Mouse (Mus musculus) hindbrain, embryonic 14.5 days (tissue): ENCODE data around the gene En2. TPM values are rescaled to one million over a fixed set of nuclear protein-coding genes. Genes with fewer than 3 reads are reported as not detected.

Source experiments
- ATAC-seq: fragments of 200-750 bp; cut with Nextera tagmentation; 2 replicates; pipeline ENCODE4 v1.8.0; 2017; ENCODE audit warnings: moderate number of reproducible peaks, mild to moderate bottlenecking, moderate TSS enrichment, moderate library complexity; ENCODE audit not compliant: low FRiP score
- DNase-seq: peaks from one replicate; pipeline ENCODE4 v3.0.0-alpha.2; 2015; ENCODE audit warnings: low spot score
- H3K27ac ChIP-seq: fragments of 300-500 bp; sonication (generic); 2 replicates; pipeline ENCODE4 v1.5.1; 2014; ENCODE audit warnings: mild to moderate bottlenecking, moderate library complexity
- H3K27me3 ChIP-seq: fragments of 300-500 bp; sonication (generic); 2 replicates; pipeline ENCODE4 v1.6.1; 2014; ENCODE audit warnings: mild to moderate bottlenecking, low read length, mixed read lengths; ENCODE audit not compliant: control insufficient read depth, insufficient read depth
- H3K36me3 ChIP-seq: fragments of 300-500 bp; sonication (generic); replicated peaks from 2 replicates; pipeline ENCODE4 v1.6.1; 2014; ENCODE audit not compliant: control insufficient read depth, insufficient read depth
- H3K4me1 ChIP-seq: fragments of 300-500 bp; sonication (generic); replicated peaks from 2 replicates; pipeline ENCODE4 v1.6.1; 2014; ENCODE audit warnings: antibody characterized with exemption, low read length, mixed read lengths; ENCODE audit not compliant: control insufficient read depth, insufficient read depth
- H3K4me2 ChIP-seq: fragments of 300-500 bp; sonication (generic); replicated peaks from 2 replicates; pipeline ENCODE4 v1.6.1; 2014; ENCODE audit warnings: mild to moderate bottlenecking, moderate library complexity
- H3K4me3 ChIP-seq: fragments of 300-500 bp; sonication (generic); replicated peaks from 2 replicates; pipeline ENCODE4 v1.5.1; 2014; ENCODE audit warnings: mild to moderate bottlenecking, low read length
- H3K9ac ChIP-seq: fragments of 300-500 bp; sonication (generic); 2 replicates; pipeline ENCODE4 v1.6.1; 2014
- H3K9me3 ChIP-seq: fragments of 300-500 bp; sonication (generic); 2 replicates; pipeline ENCODE4 v1.6.1; 2016; ENCODE audit warnings: low read length; ENCODE audit not compliant: control insufficient read depth
- whole genome bisulfite sequencing: fragments of 180-500 bp; shearing (Covaris S2); extraction: QIAGEN DNeasy Blood & Tissue Kit; methylation state at CpG from one replicate; pipeline ENCODE4 v1.1.7; 2014; 5-methylcytosine and 5-hydroxymethylcytosine counted together
- polyA plus RNA-seq: library from polyadenylated mRNA; unstranded; fragments of >200 nt; fragmentation: Nextera tagmentation; extraction: Ambion mirVana; gene quantifications from 2 replicates; pipeline ENCODE4 v1.2.1, GENCODE M21; 2014

En2 gene
- polyA plus RNA-seq, 1 experiment from 2014 or later, result 0.07 TPM

- no peak overlapping the region for H3K27ac ChIP-seq
- H3K36me3 ChIP-seq, result no peaks in the 10 kb centered on the region
- 0 out of 2 replicates have a peak overlapping the region, but pooled peaks have one; percentile 35 for H3K9ac ChIP-seq
- H3K9me3 ChIP-seq, result no peaks in the 10 kb centered on the region
- H3K4me2 ChIP-seq, result peak overlapping the region; percentile 34
- H3K4me1 ChIP-seq, result no peaks in the 10 kb centered on the region; the same call in 1 of the 2 replicates
- ATAC-seq, result no peak
- peaks cover 95% of the 10 kb centered on the region for H3K27me3 ChIP-seq
- WGBS, result 7% methylated on average over 1 of the region's 1 CpGs
- no peak for DNase-seq
- no peak overlapping the region for H3K4me3 ChIP-seq
Measured at GRCm38 (mm10) chr5:28173674-28174073, 8.2 kb downstream of the En2 start.

DNA sequence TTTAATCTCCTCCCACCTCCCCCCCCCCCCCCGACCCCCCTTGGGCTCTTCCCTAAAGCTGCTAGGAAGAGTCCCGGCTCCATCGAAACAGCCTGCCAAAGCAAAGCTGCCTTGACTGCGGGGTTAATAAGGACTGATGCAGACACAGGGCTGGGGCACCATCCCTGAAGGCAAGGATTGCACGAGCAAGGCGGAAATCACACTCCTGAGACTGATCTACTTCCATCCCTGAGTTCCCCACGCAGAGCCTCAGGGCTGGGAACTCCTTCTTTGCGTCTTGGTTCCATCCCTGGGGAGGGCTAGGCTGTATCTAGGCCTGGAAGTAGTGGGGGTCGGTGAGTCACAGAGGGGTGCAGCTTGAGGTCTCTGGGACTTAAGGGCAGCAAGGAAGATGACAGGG, 8.6 kb downstream of the En2 start:
- peak overlapping the region; percentile 45; the same call in 1 of the 2 replicates for H3K27ac ChIP-seq
- H3K9ac ChIP-seq, result no peak overlapping the region
- H3K27me3 ChIP-seq, result peaks cover 96% of the 10 kb centered on the region
- H3K9me3 ChIP-seq, result no peaks in the 10 kb centered on the region
- DNase-seq (no peak), ATAC-seq (no peak)
- 1% methylated on average over 8 of the region's 9 CpGs for WGBS
- H3K4me1 ChIP-seq, result no peaks in the 10 kb centered on the region; the same call in 1 of the 2 replicates
- H3K36me3 ChIP-seq, result no peaks in the 10 kb centered on the region
- H3K4me3 ChIP-seq, result no peak overlapping the region
- peak overlapping the region; percentile 34 for H3K4me2 ChIP-seq

DNA sequence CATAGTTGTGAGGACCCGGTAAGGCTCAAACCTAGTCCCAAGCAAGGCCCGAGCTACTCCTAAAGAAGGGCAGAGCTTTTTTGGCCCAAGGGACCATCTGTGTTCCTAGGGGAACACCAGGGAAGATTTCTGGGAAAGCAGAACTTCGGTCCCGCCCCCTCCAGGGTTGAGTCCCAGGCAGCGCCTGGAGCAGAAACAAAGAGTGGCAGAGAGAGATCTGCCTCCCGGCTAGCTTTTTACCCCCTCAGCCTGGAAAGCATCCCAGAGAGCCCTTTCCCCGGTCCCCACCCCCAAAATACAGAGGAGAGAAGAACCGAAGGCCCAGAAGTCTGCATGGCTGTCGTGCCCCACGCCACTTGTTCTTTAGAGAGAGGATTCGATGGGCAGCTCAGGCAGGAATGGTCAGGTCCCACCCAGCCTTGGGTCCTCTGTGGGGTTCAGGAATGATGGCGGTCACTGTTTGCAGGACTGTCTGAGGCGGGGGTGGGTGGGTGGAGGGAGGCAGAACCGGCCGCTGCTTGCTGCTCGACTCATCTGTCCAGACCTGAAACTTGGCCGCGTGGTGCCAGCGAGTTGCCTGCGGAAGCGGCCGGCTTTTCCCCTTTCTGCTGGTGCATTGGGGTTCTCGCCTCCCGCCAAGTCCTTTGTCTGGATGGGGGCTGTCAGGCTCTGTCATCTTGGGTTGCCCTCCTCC, 9.5 kb downstream of the En2 start:
- Histone ChIP-seq H3K9ac (peak overlapping the region; percentile 21; the same call in 1 of the 2 replicates), H3K4me1 (no peaks in the 10 kb centered on the region; the same call in 1 of the 2 replicates), H3K27ac (peak overlapping the region; percentile 73), H3K36me3 (no peaks in the 10 kb centered on the region), H3K4me3 (peak overlapping the region; percentile 3; the same call in 1 of the 2 replicates), H3K27me3 (peaks cover 94% of the 10 kb centered on the region), H3K4me2 (peak overlapping the region; percentile 38), H3K9me3 (no peaks in the 10 kb centered on the region)
- 0 out of 2 replicates have a peak, but pooled peaks have one; percentile 29 for ATAC-seq
- 1% methylated on average over 24 of the region's 24 CpGs for whole genome bisulfite sequencing
- no peak for DNase-seq

- no peaks in the 10 kb centered on the region; the same call in 1 of the 2 replicates for H3K4me1 ChIP-seq
- H3K36me3 ChIP-seq, result no peaks in the 10 kb centered on the region
- 3% methylated on average over 10 of the region's 10 CpGs for WGBS
- H3K9ac ChIP-seq, result peak overlapping the region; percentile 21; the same call in 1 of the 2 replicates
- peaks cover 96% of the 10 kb centered on the region for H3K27me3 ChIP-seq
- ATAC-seq (0 out of 2 replicates have a peak, but pooled peaks have one; percentile 28), DNase-seq (no peak)
- peak overlapping the region; percentile 73 for H3K27ac ChIP-seq
- peak overlapping the region; percentile 38 for H3K4me2 ChIP-seq
- H3K9me3 ChIP-seq, result no peaks in the 10 kb centered on the region
- peak overlapping the region; percentile 3; the same call in 1 of the 2 replicates for H3K4me3 ChIP-seq
Measured at GRCm38 (mm10) chr5:28175570-28175919, 10.1 kb downstream of the En2 start.

- 7% methylated on average over 4 of the region's 4 CpGs for WGBS
- no peak for ATAC-seq
- Histone ChIP-seq H3K9me3 (no peaks in the 10 kb centered on the region), H3K9ac (no peak overlapping the region), H3K4me1 (no peaks in the 10 kb centered on the region), H3K4me2 (peak overlapping the region; percentile 38; the same call in 1 of the 2 replicates), H3K27ac (0 out of 2 replicates have a peak overlapping the region, but pooled peaks have one; percentile 16), H3K4me3 (no peak overlapping the region), H3K27me3 (peaks cover 96% of the 10 kb centered on the region), H3K36me3 (no peaks in the 10 kb centered on the region)
- no peak for DNase-seq
Measured at GRCm38 (mm10) chr5:28176023-28176422, 10.5 kb downstream of the En2 start.

DNA sequence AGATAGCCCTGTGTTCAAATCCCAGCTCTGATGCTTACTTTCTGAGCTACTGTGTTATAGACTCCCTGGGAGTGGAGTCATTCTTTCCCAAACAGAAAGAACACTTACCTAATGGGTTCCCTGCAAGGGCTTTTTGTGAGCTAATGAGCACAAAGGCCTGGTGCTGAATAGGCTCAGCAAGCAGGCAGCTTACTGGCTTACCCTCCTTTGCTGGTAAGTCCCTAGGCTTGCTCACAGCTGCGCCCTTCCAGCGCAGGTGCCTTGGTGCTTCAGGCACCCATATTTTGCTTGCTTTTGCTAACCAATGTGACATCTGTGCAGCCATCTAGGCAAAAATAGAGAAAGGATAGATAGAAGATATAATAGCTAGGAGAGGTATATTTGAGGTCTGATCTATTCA, 11.1 kb downstream of the En2 start:
- ATAC-seq (no peak), DNase-seq (no peak)
- H3K27me3 ChIP-seq, result peaks cover 96% of the 10 kb centered on the region
- H3K9me3 ChIP-seq, result no peaks in the 10 kb centered on the region
- no peaks in the 10 kb centered on the region for H3K36me3 ChIP-seq
- 0% methylated on average over 2 of the region's 2 CpGs for WGBS
- no peak overlapping the region for H3K4me3 ChIP-seq
- no peaks in the 10 kb centered on the region for H3K4me1 ChIP-seq
- no peak overlapping the region for H3K4me2 ChIP-seq
- no peak overlapping the region for H3K27ac ChIP-seq
- H3K9ac ChIP-seq, result no peak overlapping the region

- no peak overlapping the region for H3K4me2 ChIP-seq
- peaks cover 80% of the 10 kb centered on the region for H3K27me3 ChIP-seq
- no peak for DNase-seq
- 18% methylated on average over 5 of the region's 5 CpGs for WGBS
- H3K9me3 ChIP-seq, result no peaks in the 10 kb centered on the region
- H3K36me3 ChIP-seq, result no peaks in the 10 kb centered on the region
- ATAC-seq, result no peak
- H3K9ac ChIP-seq, result no peak overlapping the region
- no peak overlapping the region for H3K27ac ChIP-seq
- no peaks in the 10 kb centered on the region for H3K4me1 ChIP-seq
- no peak overlapping the region for H3K4me3 ChIP-seq
Measured at GRCm38 (mm10) chr5:28178322-28178721, 12.8 kb downstream of the En2 start.

DNA sequence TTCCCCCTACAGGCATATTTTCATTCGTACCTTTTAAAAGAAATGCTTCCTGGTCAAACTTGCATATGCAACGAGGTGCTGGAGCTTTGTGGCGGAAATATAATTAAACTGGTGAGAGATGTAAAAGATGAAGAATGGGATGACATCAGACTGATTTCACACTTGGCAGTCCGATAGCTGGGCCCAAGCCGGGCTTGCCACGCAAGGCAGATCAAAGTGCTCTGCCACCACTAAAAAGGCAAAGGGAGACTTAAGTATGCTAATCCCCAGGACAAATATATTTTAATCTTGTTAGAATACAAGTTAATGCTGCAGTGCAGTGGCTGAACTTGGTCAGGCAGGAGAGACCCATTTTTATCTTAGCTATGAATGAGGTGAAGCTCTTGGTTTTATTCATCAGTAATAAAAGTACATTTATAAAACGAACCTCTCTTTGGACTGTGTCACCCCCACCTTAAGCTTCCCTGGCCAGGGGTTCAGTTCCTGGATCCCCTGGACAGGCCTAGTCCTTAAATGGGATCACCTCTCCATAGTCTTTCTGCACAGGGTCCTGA, 13.8 kb downstream of the En2 start:
- Histone ChIP-seq H3K9me3 (no peaks in the 10 kb centered on the region), H3K9ac (no peak overlapping the region), H3K4me3 (no peak overlapping the region), H3K27me3 (peaks cover 70% of the 10 kb centered on the region), H3K27ac (no peak overlapping the region), H3K4me1 (no peaks in the 10 kb centered on the region), H3K4me2 (no peak overlapping the region), H3K36me3 (no peaks in the 10 kb centered on the region)
- WGBS, result 15% methylated on average over 7 of the region's 7 CpGs
- ATAC-seq, result no peak
- DNase-seq, result no peak

DNA sequence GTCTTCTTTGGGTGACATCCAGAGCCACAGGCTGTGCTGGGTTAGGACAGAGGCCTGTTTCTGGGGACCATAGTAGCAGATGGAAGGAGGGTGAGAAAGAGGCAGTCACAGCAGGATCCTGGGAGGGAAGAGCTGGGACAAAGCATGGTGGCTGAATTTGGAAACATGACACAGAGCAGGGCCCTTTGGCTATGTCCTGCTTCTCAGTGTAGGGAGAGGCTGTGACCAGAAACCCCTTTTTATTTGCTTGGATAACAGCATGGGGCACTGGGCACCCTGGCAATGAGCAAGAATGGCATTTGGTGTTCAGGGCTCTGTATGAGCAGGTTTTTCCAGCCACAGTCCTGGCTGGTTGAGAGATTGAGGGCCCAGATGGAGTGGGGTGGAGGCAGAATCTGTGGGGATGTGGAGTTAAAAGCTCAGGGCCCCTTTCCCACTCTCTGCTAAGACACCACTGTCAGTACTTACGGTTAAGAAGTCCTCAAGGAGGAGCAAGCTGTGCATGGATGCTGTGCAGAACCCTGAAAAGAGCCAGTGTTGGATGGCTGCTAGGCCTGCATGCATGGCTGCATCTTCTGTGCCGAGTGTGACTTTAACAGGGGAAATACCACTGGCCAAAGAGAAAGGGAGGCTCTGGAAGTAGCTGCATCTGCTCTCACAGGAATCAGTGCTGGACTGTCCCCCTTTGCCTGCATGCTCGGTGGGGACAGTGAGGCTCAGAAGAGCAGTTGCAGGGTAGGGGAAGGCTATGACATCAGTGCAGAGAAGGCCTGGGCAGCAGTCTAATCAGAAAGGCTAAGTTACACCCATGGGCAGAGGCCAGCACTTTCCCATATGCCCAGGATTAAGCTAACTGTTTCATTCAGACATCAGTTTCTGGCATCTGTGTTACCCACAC, 26.0 kb downstream of the En2 start:
- H3K4me3 ChIP-seq, result no peak overlapping the region
- DNase-seq (no peak), ATAC-seq (peak; percentile 56; the same call in 1 of the 2 replicates)
- H3K9ac ChIP-seq, result no peak overlapping the region
- no peak overlapping the region for H3K27ac ChIP-seq
- H3K27me3 ChIP-seq, result no peaks in the 10 kb centered on the region
- H3K36me3 ChIP-seq, result no peaks in the 10 kb centered on the region
- peaks cover 8% of the 10 kb centered on the region for H3K4me1 ChIP-seq
- no peaks in the 10 kb centered on the region for H3K9me3 ChIP-seq
- WGBS, result 24% methylated on average over 3 of the region's 3 CpGs
- no peak overlapping the region for H3K4me2 ChIP-seq
